Mouse (Mus musculus) small intestine, adult 2 months (tissue): ENCODE measurements around the gene Retsat.

Experiments used
- CTCF ChIP-seq: fragments of 200-500 bp; IDR thresholded peaks from 2 replicates; pipeline ENCODE4 v1.5.1; 2012; ENCODE audit warnings: low read depth, mild to moderate bottlenecking, control low read depth, inconsistent platforms, low read length, moderate library complexity, mixed read lengths; ENCODE audit not compliant: insufficient replicate concordance, insufficient read length; ENCODE audit errors: extremely low read depth
- POLR2A ChIP-seq: fragments of 200-500 bp; IDR thresholded peaks from 2 replicates; pipeline ENCODE4 v1.6.1; 2012; ENCODE audit warnings: low read depth, mild to moderate bottlenecking, control low read depth, inconsistent platforms, low read length, moderate library complexity

- no peak for TF ChIP-seq CTCF
- no peak for TF ChIP-seq POLR2A
These were observed 43.1 kb downstream of the Retsat start for GRCm38 (mm10) chr6:72641218-72641954.
